Comparison of ENCODE assay signal across 23 mouse cellular contexts in genomic region chr8:76984082-76984481, GRCm38 (mm10).
A peak's percentile ranks its signal among the peaks of the same experiment; 100 is the strongest.
DNase-seq lines count a peak whose midpoint lies in the region; ATAC-seq and TF ChIP-seq lines count a peak whose summit lies in the region.
"Had no signal": no experiment of that assay in that cellular context is flagged by ENCODE, and none has a peak within 500 bp of the region (broad histone marks: within the 10 kb centered on the region; RNA-seq: fewer than 3 reads in every experiment).

No protein-coding gene starts in this region.

- peaks cover 5% of the 10 kb centered on the region; the same call in 1 of the 2 replicates for H3K4me1 ChIP-seq in heart, adult 2 months (ENCODE audit: control insufficient read depth, insufficient read depth, low read length)
- H3K4me1 ChIP-seq in liver, postnatal 0 days (ENCODE audit: insufficient read depth) = 0 out of 2 replicates have a peak, but pooled peaks cover 4% of the 10 kb centered on the region
- no peaks in the 10 kb centered on the region for H3K4me1 ChIP-seq in liver, embryonic 12.5 days
- H3K4me1 ChIP-seq: embryonic facial prominence, embryonic 10.5 days; forebrain, embryonic 13.5 days; hindbrain, embryonic 12.5 days had no signal

- H3K9ac ChIP-seq in heart, adult 2 months (ENCODE audit: low read depth, low read length) = no peak overlapping the region
- H3K9ac ChIP-seq in liver, postnatal 0 days (replicated peaks) = no peak overlapping the region
- no peak overlapping the region for H3K9ac ChIP-seq in liver, embryonic 12.5 days
- H3K9ac ChIP-seq: forebrain, embryonic 13.5 days; forebrain, postnatal 0 days; hindbrain, embryonic 12.5 days had no signal

- intact Hi-C loops in heart, adult 2 months (cut with DNase I) = no loop called here
- intact Hi-C loops in heart, postnatal 10 days (cut with DNase I) = no loop called here

- no peak overlapping the region for H3K4me3 ChIP-seq in heart, adult 2 months
- H3K4me3 ChIP-seq in liver, postnatal 0 days (ENCODE audit: low read depth, low read length) = no peak overlapping the region
- H3K4me3 ChIP-seq in liver, embryonic 12.5 days = no peak overlapping the region
- H3K4me3 ChIP-seq: embryonic facial prominence, embryonic 10.5 days; forebrain, embryonic 13.5 days; gastrocnemius, adult 2 months; hindbrain, embryonic 12.5 days had no signal

- no peak overlapping the region for H3K4me2 ChIP-seq in liver, postnatal 0 days (ENCODE audit: low read depth, low read length)
- no peak overlapping the region for H3K4me2 ChIP-seq in liver, embryonic 12.5 days
- H3K4me2 ChIP-seq: forebrain, embryonic 13.5 days; heart, embryonic 11.5 days; hindbrain, embryonic 12.5 days had no signal

- peak overlapping the region; percentile 31; the same call in 1 of the 2 replicates for H3K27ac ChIP-seq in heart, adult 2 months
- no peak overlapping the region for H3K27ac ChIP-seq in liver, postnatal 0 days (ENCODE audit: low read depth)
- no peak overlapping the region for H3K27ac ChIP-seq in liver, embryonic 12.5 days
- H3K27ac ChIP-seq: embryonic facial prominence, embryonic 10.5 days; forebrain, embryonic 13.5 days; gastrocnemius, adult 2 months; hindbrain, embryonic 12.5 days had no signal

- TF ChIP-seq CTCF in heart, adult 2 months (IDR thresholded peaks at IDR 0.05) = no peak
- no peak for TF ChIP-seq CTCF in liver, postnatal 0 days (IDR thresholded peaks at IDR 0.05; ENCODE audit: low read depth)

- H3K9me3 ChIP-seq in liver, postnatal 0 days (ENCODE audit: low read length) = no peaks in the 10 kb centered on the region
- H3K9me3 ChIP-seq in liver, embryonic 12.5 days (replicated peaks) = no peaks in the 10 kb centered on the region
- H3K9me3 ChIP-seq: embryonic facial prominence, embryonic 10.5 days; forebrain, embryonic 13.5 days; G1E; hindbrain, embryonic 12.5 days had no signal

- no peaks in the 10 kb centered on the region for H3K36me3 ChIP-seq in heart, adult 2 months (ENCODE audit: control insufficient read depth, insufficient read depth, low read length)
- H3K36me3 ChIP-seq in liver, postnatal 0 days (replicated peaks; ENCODE audit: insufficient read depth, low read length) = no peaks in the 10 kb centered on the region
- no peaks in the 10 kb centered on the region for H3K36me3 ChIP-seq in liver, embryonic 12.5 days
- H3K36me3 ChIP-seq: embryonic facial prominence, embryonic 10.5 days; G1E; hindbrain, embryonic 12.5 days had no signal

- no peaks in the 10 kb centered on the region; the same call in 1 of the 2 replicates for H3K27me3 ChIP-seq in heart, adult 2 months (ENCODE audit: control insufficient read depth, insufficient read depth, low read length)
- H3K27me3 ChIP-seq in liver, postnatal 0 days (ENCODE audit: insufficient read depth, low read length) = no peaks in the 10 kb centered on the region
- H3K27me3 ChIP-seq in liver, embryonic 12.5 days (replicated peaks) = no peaks in the 10 kb centered on the region
- H3K27me3 ChIP-seq: forebrain, embryonic 13.5 days; hindbrain, embryonic 12.5 days had no signal

- DNase-seq in heart, adult 2 months = no peak
- DNase-seq in heart, adult 18-20 months = no peak
- DNase-seq in heart, postnatal 10 days = peak; percentile 23 to 30
- no peak for DNase-seq in heart, adult 11 months
- peak; percentile 10 for DNase-seq in kidney, postnatal 10 days
- no peak for DNase-seq in kidney, adult 11 months
- DNase-seq in liver, postnatal 0 days = no peak
- DNase-seq: adrenal gland, adult 8-10 months; adrenal gland, postnatal 36 days; B cell, adult 2 months; cerebellum, adult 2 months; cerebellum, postnatal 10 days; forebrain, postnatal 0 days; gastrocnemius, adult 2 months; gastrocnemius, postnatal 25 days had no signal

- 0 out of 2 replicates have a peak, but pooled peaks have one; percentile 49 for ATAC-seq in liver, postnatal 0 days
- no peak for ATAC-seq in liver, embryonic 12.5 days
- ATAC-seq: CD4-positive, CD25-positive, alpha-beta regulatory T cell, adult 4 months; forebrain, embryonic 13.5 days; forebrain, postnatal 0 days; hindbrain, embryonic 16.5 days had no signal

- no peaks in the 10 kb centered on the region for H3K79me2 ChIP-seq in heart, adult 2 months (replicated peaks; ENCODE audit: control insufficient read depth, insufficient read depth, low read length)

- TF ChIP-seq EP300 in heart, adult 2 months (IDR thresholded peaks at IDR 0.05; ENCODE audit: insufficient read depth, low read depth, low read length) = no peak
- no peak for TF ChIP-seq EP300 in liver, postnatal 0 days (IDR thresholded peaks at IDR 0.05; ENCODE audit: low read depth)

- TF ChIP-seq POLR2A in heart, adult 2 months (IDR thresholded peaks at IDR 0.05; ENCODE audit: insufficient read depth, low read depth, low read length) = no peak

Comparison
In these comparisons a context has a peak if more than half of its experiments do, and no peak if none do; other contexts are left out.
1. DNase-seq: peak in heart, postnatal 10 days (2 of 2) and kidney, postnatal 10 days (single experiment); none in heart, adult 2 months (0 of 2), heart, adult 18-20 months (0 of 2), heart, adult 11 months (single experiment), kidney, adult 11 months (single experiment) and liver, postnatal 0 days (single experiment).